Mouse (Mus musculus) kidney, adult 2 months (tissue): ENCODE measurements around the gene Dhx30.

ENCODE experiments used
- CTCF ChIP-seq: fragments of 200-500 bp; conservative IDR thresholded peaks from 2 replicates; pipeline ENCODE4 v1.5.1; 2011; ENCODE audit warnings: low read depth, mild to moderate bottlenecking, control low read depth, low read length, moderate library complexity, mixed read lengths; ENCODE audit not compliant: insufficient read depth, insufficient read length
- POLR2A ChIP-seq: fragments of 200-500 bp; IDR thresholded peaks from one replicate; pipeline ENCODE4 v1.6.1; 2011; ENCODE audit warnings: low read depth, low read length, control low read depth

DNA sequence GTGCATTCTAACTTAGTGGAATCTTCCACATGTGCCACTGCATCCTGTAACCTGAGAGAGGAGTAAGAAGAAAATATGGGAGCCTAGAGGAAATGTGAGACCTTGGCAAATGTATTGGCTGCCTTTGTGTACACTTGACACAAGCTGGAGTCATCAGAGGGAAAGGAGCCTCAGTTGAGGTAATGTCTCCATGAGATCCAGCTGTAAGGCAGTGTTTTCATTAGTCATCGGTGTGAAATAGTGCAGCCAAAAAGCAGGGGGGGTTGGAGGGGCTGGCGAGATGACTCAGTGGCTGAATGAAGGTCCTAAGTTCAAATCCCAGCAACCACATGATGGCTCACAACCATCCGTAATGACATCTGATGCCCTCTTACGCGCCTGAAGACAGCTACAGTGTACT lies 44.8 kb upstream of the Dhx30 start:
- TF ChIP-seq POLR2A (no peak), CTCF (no peak)
